Mouse (Mus musculus) left cerebral cortex, postnatal 14 days (tissue): ENCODE results near the gene Xrcc5. TPM values are rescaled to one million over a fixed set of nuclear protein-coding genes. Genes with fewer than 3 reads are reported as not detected.
A peak's percentile ranks its signal among the peaks of the same experiment; 100 is the strongest.

Experiments
- DNase-seq, 2 experiments: peaks; one replicate each; pipeline ENCODE4 v3.0.0; 2021 to 2022; ENCODE audit warnings: low spot score in 2 of 2, mixed read lengths in 1 of 2
- intact Hi-C: fragments of 180-260 bp; cut with DNase I; formaldehyde crosslinking; loops from one replicate; pipeline ENCODE4 v1.15.1; 2025
- total RNA-seq, 2 experiments: library from RNA; stranded (reverse); gene quantifications; 2 replicates each; pipeline ENCODE4 v1.2.3; 2021

Xrcc5 gene
- total RNA-seq, 2 experiments from 2014 or later: 11.2 to 12.5 TPM

- intact Hi-C loops: no loop called here
- DNase-seq: no peak
Measured at GRCm38 (mm10) chr1:72378151-72378550, 70.9 kb downstream of the Xrcc5 start.

- DNase-seq: no peak
- intact Hi-C loops: no loop called here
Measured at GRCm38 (mm10) chr1:72379752-72380353, 72.6 kb downstream of the Xrcc5 start.

GRCm38 (mm10) chr1:72380544-72380943, 73.3 kb downstream of the Xrcc5 start:
- intact Hi-C loops: no loop called here
- no peak for DNase-seq

GRCm38 (mm10) chr1:72383056-72383455, 75.8 kb downstream of the Xrcc5 start:
- DNase-seq: peak in 1 of 2 experiments; percentile 18
- intact Hi-C loops: no loop called here

GRCm38 (mm10) chr1:72383651-72384050, 76.4 kb downstream of the Xrcc5 start:
- DNase-seq: no peak
- intact Hi-C loops: no loop called here

- DNase-seq: no peak
Measured at GRCm38 (mm10) chr1:72390420-72390819, 83.2 kb downstream of the Xrcc5 start.

GRCm38 (mm10) chr1:72399720-72400401, 92.6 kb downstream of the Xrcc5 start:
- no peak for DNase-seq
- intact Hi-C loops: loop anchor here (5.0 kb wide), 1 partner anchor 62 kb away; no protein-coding TSS in a partner anchor

More at GRCm38 (mm10) chr1:72390420-72390819, 83.2 kb downstream of the Xrcc5 start:
- intact Hi-C loops: no loop called here

- peak; percentile 26 to 30 for DNase-seq
Measured at GRCm38 (mm10) chr1:72400616-72401015, 93.4 kb downstream of the Xrcc5 start.

GRCm38 (mm10) chr1:72401331-72402069, 94.3 kb downstream of the Xrcc5 start:
- no peak for DNase-seq
- intact Hi-C loops: no loop called here

More at GRCm38 (mm10) chr1:72400616-72401015, 93.4 kb downstream of the Xrcc5 start:
- intact Hi-C loops: no loop called here

- intact Hi-C loops: no loop called here
- no peak for DNase-seq
Measured at GRCm38 (mm10) chr1:72406505-72407079, 99.4 kb downstream of the Xrcc5 start.

- DNase-seq: peak in 1 of 2 experiments; percentile 5
Measured at GRCm38 (mm10) chr1:72409936-72410335, 102.7 kb downstream of the Xrcc5 start.

GRCm38 (mm10) chr1:72411108-72411507, 103.9 kb downstream of the Xrcc5 start:
- DNase-seq: peak in 1 of 2 experiments; percentile 5
- intact Hi-C loops: no loop called here

More at GRCm38 (mm10) chr1:72409936-72410335, 102.7 kb downstream of the Xrcc5 start:
- intact Hi-C loops: no loop called here

GRCm38 (mm10) chr1:72413205-72413604, 106.0 kb downstream of the Xrcc5 start:
- intact Hi-C loops: no loop called here
- DNase-seq: no peak

- intact Hi-C loops: no loop called here
- peak in 1 of 2 experiments; percentile 6 for DNase-seq
Measured at GRCm38 (mm10) chr1:72414133-72414532, 106.9 kb downstream of the Xrcc5 start.

- DNase-seq: no peak
- intact Hi-C loops: no loop called here
Measured at GRCm38 (mm10) chr1:72414561-72415253, 107.5 kb downstream of the Xrcc5 start.

GRCm38 (mm10) chr1:72418744-72419655, 111.8 kb downstream of the Xrcc5 start:
- DNase-seq: no peak
- intact Hi-C loops: no loop called here

- intact Hi-C loops: no loop called here
- no peak for DNase-seq
Measured at GRCm38 (mm10) chr1:72420220-72420619, 113.0 kb downstream of the Xrcc5 start.

GRCm38 (mm10) chr1:72422121-72422520, 114.9 kb downstream of the Xrcc5 start:
- DNase-seq: no peak
- intact Hi-C loops: no loop called here
